Mouse (Mus musculus) fat pad, adult 2 months (tissue): ENCODE results near the gene Plk1.

Experiments used
- DNase-seq: peaks from one replicate; pipeline ENCODE4 v3.0.0-alpha.2; 2011; ENCODE audit warnings: low read depth, low spot score; ENCODE audit errors: extremely low read depth

Gene Plk1

GRCm38 (mm10) chr7:122191097-122191496, 31.9 kb downstream of the Plk1 start:
- no peak for DNase-seq

GRCm38 (mm10) chr7:122193919-122194318, 34.7 kb downstream of the Plk1 start:
- no peak for DNase-seq

- DNase-seq: no peak
These were observed 37.5 kb downstream of the Plk1 start for GRCm38 (mm10) chr7:122196771-122197170.

GRCm38 (mm10) chr7:122197306-122197705, 38.1 kb downstream of the Plk1 start:
- no peak for DNase-seq

- DNase-seq: no peak
These were observed 40.1 kb downstream of the Plk1 start for GRCm38 (mm10) chr7:122199296-122199695.

GRCm38 (mm10) chr7:122203936-122204335, 44.7 kb downstream of the Plk1 start:
- DNase-seq: no peak

GRCm38 (mm10) chr7:122206121-122206520, 46.9 kb downstream of the Plk1 start:
- DNase-seq: no peak

- no peak for DNase-seq
These were observed 49.2 kb downstream of the Plk1 start for GRCm38 (mm10) chr7:122208276-122209021.

GRCm38 (mm10) chr7:122219315-122219801, 60.1 kb downstream of the Plk1 start, which contains the start of gene Chp2:
Gene Chp2 (plus strand): TSS chr7:122219496.
- DNase-seq: no peak
